Mouse (Mus musculus): ENCODE measurements at regions not wholly inside any gene's neighbourhood (a gene's known extent, or its start where the extent isn't known, plus 50 kb on each side); places are given as distances from the start of the nearest gene placed in this dataset.

- DNase-seq (ENCODE audit: low read depth, low spot score): no peak
These were observed 155.7 kb downstream of the Dad1 start for GRCm38 (mm10) chr14:54098122-54098775.

GRCm38 (mm10) chr14:54097026-54097425, 156.9 kb downstream of the Dad1 start:
- no peak for DNase-seq (ENCODE audit: low read depth, low spot score)

GRCm38 (mm10) chr14:54092444-54092843, 161.5 kb downstream of the Dad1 start:
- DNase-seq (ENCODE audit: low read depth, low spot score): no peak

GRCm38 (mm10) chr14:54086660-54087059, 167.2 kb downstream of the Dad1 start:
- no peak for DNase-seq (ENCODE audit: low read depth, low spot score)

GRCm38 (mm10) chr14:54074659-54075058, 179.2 kb downstream of the Dad1 start:
- no peak for DNase-seq (ENCODE audit: low read depth, low spot score)

- DNase-seq (ENCODE audit: low read depth, low spot score): no peak
These were observed 181.5 kb downstream of the Dad1 start for GRCm38 (mm10) chr14:54072283-54072912.

GRCm38 (mm10) chr14:54070240-54070639, 183.7 kb downstream of the Dad1 start:
- no peak for DNase-seq (ENCODE audit: low read depth, low spot score)

GRCm38 (mm10) chr14:54068684-54069083, 185.2 kb downstream of the Dad1 start:
- DNase-seq (ENCODE audit: low read depth, low spot score): no peak

GRCm38 (mm10) chr14:54065466-54065865, 188.4 kb downstream of the Dad1 start:
- DNase-seq (ENCODE audit: low read depth, low spot score): no peak

- peak; percentile 7 for DNase-seq (ENCODE audit: low read depth, low spot score)
These were observed 189.1 kb downstream of the Dad1 start for GRCm38 (mm10) chr14:54064541-54065402.

GRCm38 (mm10) chr14:54061570-54061969, 192.3 kb downstream of the Dad1 start:
- DNase-seq (ENCODE audit: low read depth, low spot score): no peak

GRCm38 (mm10) chr14:54059776-54060175, 194.1 kb downstream of the Dad1 start:
- DNase-seq (ENCODE audit: low read depth, low spot score): peak; percentile 47

- no peak for DNase-seq (ENCODE audit: low read depth, low spot score)
These were observed 194.8 kb downstream of the Dad1 start for GRCm38 (mm10) chr14:54059096-54059495.

GRCm38 (mm10) chr14:54056691-54057090, 197.2 kb downstream of the Dad1 start:
- no peak for DNase-seq (ENCODE audit: low read depth, low spot score)

- no peak for DNase-seq (ENCODE audit: low read depth, low spot score)
These were observed 198.5 kb downstream of the Dad1 start for GRCm38 (mm10) chr14:54055390-54055789.

- DNase-seq (ENCODE audit: low read depth, low spot score): no peak
These were observed 211.6 kb downstream of the Dad1 start for GRCm38 (mm10) chr14:54042286-54042685.

GRCm38 (mm10) chr14:54040644-54041043, 213.3 kb downstream of the Dad1 start:
- no peak for DNase-seq (ENCODE audit: low read depth, low spot score)

- no peak for DNase-seq (ENCODE audit: low read depth, low spot score)
These were observed 219.4 kb downstream of the Dad1 start for GRCm38 (mm10) chr14:54034516-54034915.

- DNase-seq (ENCODE audit: low read depth, low spot score): no peak
These were observed 230.4 kb downstream of the Dad1 start for GRCm38 (mm10) chr14:54023552-54023951.

GRCm38 (mm10) chr14:54021443-54021842, 232.5 kb downstream of the Dad1 start:
- DNase-seq (ENCODE audit: low read depth, low spot score): no peak

GRCm38 (mm10) chr14:54014628-54015027, 239.3 kb downstream of the Dad1 start:
- no peak for DNase-seq (ENCODE audit: low read depth, low spot score)

GRCm38 (mm10) chr14:54002083-54002482, 251.8 kb downstream of the Dad1 start:
- no peak for DNase-seq (ENCODE audit: low read depth, low spot score)
